7 mouse cellular contexts compared by ENCODE assay signal in genomic region chr5:3543629-3544479, GRCm38 (mm10). TPM values are rescaled to one million over a fixed set of nuclear protein-coding genes. Genes with fewer than 3 reads are reported as not detected.
DNase-seq lines count a peak whose midpoint lies in the region; ATAC-seq lines count a peak whose summit lies in the region.

Gene Fam133b (plus strand): TSS chr5:3543833.

- H3K27ac ChIP-seq in limb, embryonic 10.5 days: peak within 1 kb of the TSS; percentile 96
- peak within 1 kb of the TSS; percentile 86 for H3K27ac ChIP-seq in midbrain, embryonic 13.5 days

- under 1% methylated on average over 65 of the region's 80 CpGs for WGBS in limb, embryonic 10.5 days
- under 1% methylated on average over 78 of the region's 80 CpGs for WGBS in midbrain, embryonic 13.5 days

- H3K4me1 ChIP-seq in limb, embryonic 10.5 days: peaks cover 16% of the 10 kb centered on the region
- H3K4me1 ChIP-seq in midbrain, embryonic 13.5 days (replicated peaks): peaks cover 21% of the 10 kb centered on the region

- H3K4me3 ChIP-seq in limb, embryonic 10.5 days: peak within 1 kb of the TSS; percentile 70
- H3K4me3 ChIP-seq in midbrain, embryonic 13.5 days (replicated peaks): peak within 1 kb of the TSS; percentile 92

- peaks cover 24% of the 10 kb centered on the region for H3K36me3 ChIP-seq in limb, embryonic 10.5 days
- peaks cover 7% of the 10 kb centered on the region for H3K36me3 ChIP-seq in midbrain, embryonic 13.5 days

- peak; percentile 89 for DNase-seq in adrenal gland, adult 8-10 months
- DNase-seq in embryo, embryonic 9.5 days (ENCODE audit: extremely low spot score): peak; percentile 97
- peak; percentile 93 for DNase-seq in kidney, adult 11 months
- DNase-seq in limb, embryonic 10.5 days (ENCODE audit: low spot score): peak; percentile 99
- DNase-seq in spleen, adult 12 weeks (ENCODE audit: low spot score): peak; percentile 95

- H3K27me3 ChIP-seq in limb, embryonic 10.5 days (ENCODE audit: low read depth, poor library complexity, severe bottlenecking): no peaks in the 10 kb centered on the region
- H3K27me3 ChIP-seq in midbrain, embryonic 13.5 days: no peaks in the 10 kb centered on the region

- peak within 1 kb of the TSS; percentile 77 for H3K4me2 ChIP-seq in midbrain, embryonic 13.5 days (replicated peaks)

- peak within 1 kb of the TSS; percentile 84 for H3K9ac ChIP-seq in midbrain, embryonic 13.5 days (replicated peaks)

- peak; percentile 94 for ATAC-seq in granulocyte monocyte progenitor cell, adult 5-6 weeks (replicated peaks; ENCODE audit: poor library complexity, severe bottlenecking)
- peak; percentile 97 for ATAC-seq in midbrain, embryonic 13.5 days

- H3K9me3 ChIP-seq in limb, embryonic 10.5 days (replicated peaks): no peaks in the 10 kb centered on the region
- H3K9me3 ChIP-seq in midbrain, embryonic 13.5 days: no peaks in the 10 kb centered on the region

RNA-seq across cellular contexts. Expression of gene Fam133b, which starts in this region (rescaled TPM):
- 10 to 100 TPM; 27.9 to 44.7 (median 32.1) TPM for total RNA-seq in adrenal gland, adult 8-10 months (2022)
- 80.8 and 84.5 TPM in 2 replicates for total RNA-seq in granulocyte monocyte progenitor cell, adult 5-6 weeks (2014; fragmentation: Nextera tagmentation)
- 112 and 128 TPM in 2 replicates for total RNA-seq in granulocyte monocyte progenitor cell, adult 5-6 weeks (2017)
- 27.6 and 32.3 TPM in 2 replicates for polyA plus RNA-seq in limb, embryonic 10.5 days (2016; fragmentation: Nextera tagmentation; extraction: Ambion mirVana)
- 32.5 and 35.5 TPM in 2 replicates for polyA plus RNA-seq in midbrain, embryonic 13.5 days (2015; fragmentation: Nextera tagmentation; extraction: Ambion mirVana)

Comparison
In these comparisons a context has a peak if more than half of its experiments do, and no peak if none do; other contexts are left out.
1. Peak in every context shown above with its lines: DNase-seq, ATAC-seq, H3K4me3 ChIP-seq and H3K27ac ChIP-seq.